Mouse (Mus musculus) ES-Bruce4 (cell line): ENCODE results near the gene Mss51. TPM values are rescaled to one million over a fixed set of nuclear protein-coding genes. Genes with fewer than 3 reads are reported as not detected.

Experiments used
- H3K27ac ChIP-seq: 2 replicates; pipeline ENCODE4 v1.5.1; 2012; ENCODE audit warnings: low read length, inconsistent platforms; ENCODE audit not compliant: insufficient read depth
- H3K27me3 ChIP-seq: 2 replicates; pipeline ENCODE4 v1.6.1; 2012; ENCODE audit warnings: mild to moderate bottlenecking, low read length, inconsistent platforms; ENCODE audit not compliant: control insufficient read depth, poor library complexity, insufficient read depth, severe bottlenecking
- H3K36me3 ChIP-seq: 2 replicates; pipeline ENCODE4 v1.6.1; 2012; ENCODE audit warnings: inconsistent platforms, mild to moderate bottlenecking, low read length, moderate library complexity; ENCODE audit not compliant: control insufficient read depth, poor library complexity, insufficient read depth, severe bottlenecking
- H3K4me1 ChIP-seq: one replicate; pipeline ENCODE4 v1.8.1; 2011; ENCODE audit warnings: low read length; ENCODE audit not compliant: control insufficient read depth, insufficient read depth
- H3K4me3 ChIP-seq: 2 replicates; pipeline ENCODE4 v1.5.1; 2011; ENCODE audit warnings: low read depth, mild to moderate bottlenecking, low read length
- H3K9ac ChIP-seq: 2 replicates; pipeline ENCODE4 v1.6.1; 2012; ENCODE audit warnings: low read depth, mild to moderate bottlenecking, inconsistent platforms; ENCODE audit not compliant: poor library complexity, severe bottlenecking
- H3K9me3 ChIP-seq: replicated peaks from 2 replicates; pipeline ENCODE4 v1.6.1; 2012; ENCODE audit warnings: mild to moderate bottlenecking, low read length, inconsistent platforms; ENCODE audit not compliant: control insufficient read depth, poor library complexity, insufficient read depth, severe bottlenecking
- CTCF ChIP-seq: IDR thresholded peaks from one replicate; pipeline ENCODE4 v1.8.1; 2011; ENCODE audit warnings: low read depth, low read length
- EP300 ChIP-seq: IDR thresholded peaks from 2 replicates; pipeline ENCODE4 v1.6.1; 2011; ENCODE audit warnings: low read depth, low read length; ENCODE audit not compliant: insufficient read depth
- POLR2A ChIP-seq: IDR thresholded peaks from one replicate; pipeline ENCODE4 v1.8.1; 2011; ENCODE audit warnings: low read length; ENCODE audit not compliant: insufficient read depth
- polyA plus RNA-seq: library from polyadenylated mRNA; stranded (reverse); fragments of >200 nt; gene quantifications from 2 replicates; pipeline ENCODE4 v1.2.4, GENCODE M21; 2011; ENCODE audit warnings: low read depth; ENCODE audit not compliant: missing spikeins, insufficient read depth, insufficient read length

Gene Mss51
- polyA plus RNA-seq, 1 experiment = 3.8 TPM

- Histone ChIP-seq H3K4me1 (no peaks in the 10 kb centered on the region), H3K4me3 (no peak overlapping the region), H3K9me3 (no peaks in the 10 kb centered on the region), H3K9ac (no peak overlapping the region), H3K27me3 (no peaks in the 10 kb centered on the region), H3K27ac (no peak overlapping the region), H3K36me3 (no peaks in the 10 kb centered on the region)
- TF ChIP-seq CTCF (no peak), POLR2A (no peak), EP300 (no peak)
Measured at GRCm38 (mm10) chr14:20442252-20442651, 54.4 kb downstream of the Mss51 start.

- no peaks in the 10 kb centered on the region for H3K4me1 ChIP-seq
- H3K4me3 ChIP-seq = no peak overlapping the region
- no peaks in the 10 kb centered on the region for H3K27me3 ChIP-seq
- H3K27ac ChIP-seq = no peak overlapping the region
- H3K9ac ChIP-seq = no peak overlapping the region
- no peaks in the 10 kb centered on the region for H3K9me3 ChIP-seq
- TF ChIP-seq CTCF (no peak), EP300 (no peak), POLR2A (no peak)
- H3K36me3 ChIP-seq = no peaks in the 10 kb centered on the region
Measured at GRCm38 (mm10) chr14:20436976-20437375, 59.7 kb downstream of the Mss51 start.

Other genes with a start within 250 kb of the Mss51 start
- gene Kcnk16, start 227.7 kb downstream of the Mss51 start, polyA plus RNA-seq = not detected in 2 replicates
- 14.0 and 16.1 TPM in 2 replicates for gene Nudt13, start 202.2 kb downstream of the Mss51 start, polyA plus RNA-seq
- 62.2 and 67.2 TPM in 2 replicates for gene Ecd, start 148.8 kb downstream of the Mss51 start, polyA plus RNA-seq
- 37.0 and 44.9 TPM in 2 replicates for gene Fam149b, start 148.7 kb downstream of the Mss51 start, polyA plus RNA-seq
- 107 and 121 TPM in 2 replicates for gene Dnajc9, start 108.0 kb downstream of the Mss51 start, polyA plus RNA-seq
- 55.7 and 69.6 TPM in 2 replicates for gene Mrps16, start 103.3 kb downstream of the Mss51 start, polyA plus RNA-seq
- 0.50 and 2.1 TPM in 2 replicates for gene Cfap70, start 44.7 kb downstream of the Mss51 start, polyA plus RNA-seq
- 117 and 121 TPM in 2 replicates for gene Anxa7, start 16.8 kb downstream of the Mss51 start, polyA plus RNA-seq
- gene Ppp3cb, start 49.7 kb upstream of the Mss51 start, polyA plus RNA-seq = 105 and 118 TPM in 2 replicates
- 21.4 and 22.3 TPM in 2 replicates for gene Usp54, start 144.2 kb upstream of the Mss51 start, polyA plus RNA-seq
- not detected in 2 replicates for gene Myoz1, start 159.6 kb upstream of the Mss51 start, polyA plus RNA-seq
- gene Synpo2l, start 171.5 kb upstream of the Mss51 start, polyA plus RNA-seq = 6.1 and 7.0 TPM in 2 replicates
- 133 and 140 TPM in 2 replicates for gene Sec24c, start 177.4 kb upstream of the Mss51 start, polyA plus RNA-seq
- 8.0 and 8.9 TPM in 2 replicates for gene Fut11, start 198.1 kb upstream of the Mss51 start, polyA plus RNA-seq
- gene Chchd1, start 206.1 kb upstream of the Mss51 start, polyA plus RNA-seq = 131 and 151 TPM in 2 replicates
- gene Zswim8, start 210.7 kb upstream of the Mss51 start, polyA plus RNA-seq = 37.0 and 37.1 TPM in 2 replicates
- 11.0 and 11.1 TPM in 2 replicates for gene Ndst2, start 237.7 kb upstream of the Mss51 start, polyA plus RNA-seq